In genomic region chr7:43311632-43312031, GRCm38 (mm10) we compare ENCODE assay signal across 8 mouse cellular contexts. TPM values are rescaled to one million over a fixed set of nuclear protein-coding genes. Genes with fewer than 3 reads are reported as not detected.
A peak's percentile ranks its signal among the peaks of the same experiment; 100 is the strongest.
DNase-seq lines count a peak whose midpoint lies in the region; ATAC-seq lines count a peak whose summit lies in the region.

No protein-coding gene starts in this region.

- no peak overlapping the region for H3K27ac ChIP-seq in neural tube, embryonic 11.5 days (ENCODE audit: low read depth, low read length)
- H3K27ac ChIP-seq in heart, embryonic 14.5 days (replicated peaks in 1 of 2; ENCODE audit: control insufficient read depth in 1 of 2, insufficient read depth in 1 of 2, low read depth in 2 of 2, low read length in 2 of 2) = peak overlapping the region in 1 of 2 experiments; percentile 84; a peak in 2 of 4 replicates
- H3K27ac ChIP-seq in limb, embryonic 15.5 days = no peak overlapping the region
- no peak overlapping the region for H3K27ac ChIP-seq in stomach, embryonic 14.5 days (ENCODE audit: low read length)

- peaks cover 3% of the 10 kb centered on the region; the same call in 1 of the 2 replicates for H3K4me1 ChIP-seq in neural tube, embryonic 11.5 days (ENCODE audit: control insufficient read depth, insufficient read depth, low read length)
- peaks cover 3 to 14% of the 10 kb centered on the region in 2 experiments for H3K4me1 ChIP-seq in heart, embryonic 14.5 days (ENCODE audit: control insufficient read depth in 2 of 2, insufficient read depth in 2 of 2, low read length in 2 of 2)
- peaks cover 10% of the 10 kb centered on the region; the same call in 1 of the 2 replicates for H3K4me1 ChIP-seq in limb, embryonic 15.5 days
- 0 out of 2 replicates have a peak, but pooled peaks cover 3% of the 10 kb centered on the region for H3K4me1 ChIP-seq in stomach, embryonic 14.5 days (ENCODE audit: control insufficient read depth, insufficient read depth, low read length)

- no peak overlapping the region; the same call in 1 of the 2 replicates for H3K4me3 ChIP-seq in neural tube, embryonic 11.5 days (ENCODE audit: low read depth, low read length)
- peak overlapping the region in 1 of 2 experiments; percentile 71; a peak in 2 of 4 replicates for H3K4me3 ChIP-seq in heart, embryonic 14.5 days (ENCODE audit: control insufficient read depth in 1 of 2, insufficient read depth in 1 of 2, low read depth in 1 of 2, low read length in 2 of 2)
- H3K4me3 ChIP-seq in limb, embryonic 15.5 days = peak overlapping the region; percentile 75
- H3K4me3 ChIP-seq in stomach, embryonic 14.5 days (ENCODE audit: low read depth, low read length) = peak overlapping the region; percentile 88; the same call in 1 of the 2 replicates

- H3K36me3 ChIP-seq in neural tube, embryonic 11.5 days (ENCODE audit: control insufficient read depth, insufficient read depth, low read length) = no peaks in the 10 kb centered on the region; the same call in 1 of the 2 replicates
- peaks cover 41% of the 10 kb centered on the region for H3K36me3 ChIP-seq in heart, embryonic 14.5 days (ENCODE audit: control insufficient read depth, insufficient read depth, low read length)
- peaks cover 34% of the 10 kb centered on the region for H3K36me3 ChIP-seq in limb, embryonic 15.5 days
- H3K36me3 ChIP-seq in stomach, embryonic 14.5 days (ENCODE audit: control insufficient read depth, insufficient read depth, low read length) = no peaks in the 10 kb centered on the region

- DNase-seq in neural tube, embryonic 11.5 days (ENCODE audit: low spot score) = no peak
- no peak for DNase-seq in neural tube, embryonic 10.5 days (ENCODE audit: extremely low spot score, low spot score)
- no peak for DNase-seq in cerebellum, postnatal 25 days
- DNase-seq in urinary bladder, postnatal 4 days (ENCODE audit: low spot score in 2 of 2) = no peak
- DNase-seq in adrenal gland, adult 2 months = no peak

- H3K27me3 ChIP-seq in neural tube, embryonic 11.5 days (ENCODE audit: control insufficient read depth, insufficient read depth, low read length) = no peaks in the 10 kb centered on the region
- H3K27me3 ChIP-seq in heart, embryonic 14.5 days (ENCODE audit: control insufficient read depth, insufficient read depth, low read length) = no peaks in the 10 kb centered on the region
- no peaks in the 10 kb centered on the region for H3K27me3 ChIP-seq in limb, embryonic 15.5 days
- no peaks in the 10 kb centered on the region for H3K27me3 ChIP-seq in stomach, embryonic 14.5 days (ENCODE audit: control insufficient read depth, insufficient read depth, low read length)

- H3K4me2 ChIP-seq in neural tube, embryonic 11.5 days (ENCODE audit: low read depth) = peak overlapping the region; percentile 80; the same call in 1 of the 2 replicates
- H3K4me2 ChIP-seq in heart, embryonic 14.5 days (ENCODE audit: low read length) = peak overlapping the region; percentile 70
- H3K4me2 ChIP-seq in limb, embryonic 15.5 days = peak overlapping the region; percentile 82
- H3K4me2 ChIP-seq in stomach, embryonic 14.5 days (replicated peaks; ENCODE audit: low read depth, low read length) = peak overlapping the region; percentile 76

- no peak overlapping the region for H3K9ac ChIP-seq in neural tube, embryonic 11.5 days (ENCODE audit: low read length)
- peak overlapping the region; percentile 81; the same call in 1 of the 2 replicates for H3K9ac ChIP-seq in heart, embryonic 14.5 days (ENCODE audit: low read length)
- no peak overlapping the region for H3K9ac ChIP-seq in limb, embryonic 15.5 days
- no peak overlapping the region for H3K9ac ChIP-seq in stomach, embryonic 14.5 days (replicated peaks; ENCODE audit: low read depth, low read length)

- ATAC-seq in neural tube, embryonic 11.5 days (ENCODE audit: insufficient read depth, low FRiP score, low TSS enrichment) = no peak
- no peak for ATAC-seq in heart, embryonic 14.5 days (ENCODE audit: insufficient number of reproducible peaks, insufficient read depth, low FRiP score, low read depth)
- no peak for ATAC-seq in limb, embryonic 15.5 days (ENCODE audit: insufficient number of reproducible peaks, low FRiP score, low TSS enrichment, low read depth)
- no peak for ATAC-seq in stomach, embryonic 14.5 days (ENCODE audit: insufficient number of reproducible peaks, insufficient read depth, low FRiP score, low read depth)

- H3K9me3 ChIP-seq in neural tube, embryonic 11.5 days (ENCODE audit: control insufficient read depth, low read length) = no peaks in the 10 kb centered on the region
- no peaks in the 10 kb centered on the region for H3K9me3 ChIP-seq in heart, embryonic 14.5 days (ENCODE audit: control insufficient read depth, low read length)
- no peaks in the 10 kb centered on the region for H3K9me3 ChIP-seq in limb, embryonic 15.5 days
- no peaks in the 10 kb centered on the region for H3K9me3 ChIP-seq in stomach, embryonic 14.5 days (ENCODE audit: control insufficient read depth, low read depth, low read length)

- 82% methylated on average over 6 of the region's 6 CpGs for WGBS in neural tube, embryonic 11.5 days
- 42% methylated on average over 6 of the region's 6 CpGs for WGBS in heart, embryonic 14.5 days
- 72% methylated on average over 6 of the region's 6 CpGs for WGBS in limb, embryonic 15.5 days
- 81% methylated on average over 6 of the region's 6 CpGs for WGBS in stomach, embryonic 14.5 days

RNA-seq across cellular contexts. Expression of gene Zfp715, which starts 1.5 kb away (rescaled TPM):
- 16.6 and 17.3 TPM in 2 replicates for polyA plus RNA-seq in neural tube, embryonic 11.5 days (2014; fragmentation: Nextera tagmentation; extraction: Ambion mirVana)
- polyA plus RNA-seq in heart, embryonic 14.5 days (2014; fragmentation: Nextera tagmentation; extraction: Ambion mirVana) = 12.9 and 13.3 TPM in 2 replicates
- polyA plus RNA-seq in limb, embryonic 15.5 days (2015; fragmentation: Nextera tagmentation; extraction: Ambion mirVana) = 15.0 and 15.5 TPM in 2 replicates
- polyA plus RNA-seq in stomach, embryonic 14.5 days (2014; fragmentation: Nextera tagmentation; extraction: Ambion mirVana) = 14.0 and 15.5 TPM in 2 replicates
- 10 to 100 TPM; 19.1 to 20.6 TPM for total RNA-seq in adrenal gland, adult 2 months (2021)
- polyA plus RNA-seq in adrenal gland, adult 2 months (2012; rRNA removed) = 1.4 and 1.8 TPM in 2 replicates

RNA-seq across cellular contexts. Expression of gene Siglecf, which starts 39.5 kb away (rescaled TPM):
- polyA plus RNA-seq in neural tube, embryonic 11.5 days (2014; fragmentation: Nextera tagmentation; extraction: Ambion mirVana) = 0.13 and 0.53 TPM in 2 replicates
- 0.12 and 0.20 TPM in 2 replicates for polyA plus RNA-seq in heart, embryonic 14.5 days (2014; fragmentation: Nextera tagmentation; extraction: Ambion mirVana)
- polyA plus RNA-seq in limb, embryonic 15.5 days (2015; fragmentation: Nextera tagmentation; extraction: Ambion mirVana) = 0.31 and 0.35 TPM in 2 replicates
- 0.25 TPM in 1 of 2 replicates, not detected in the other for polyA plus RNA-seq in stomach, embryonic 14.5 days (2014; fragmentation: Nextera tagmentation; extraction: Ambion mirVana)
- not detected for total RNA-seq in adrenal gland, adult 2 months (2021)
- polyA plus RNA-seq in adrenal gland, adult 2 months (2012; rRNA removed) = 0.04 and 0.18 TPM in 2 replicates
